Mouse (Mus musculus): ENCODE measurements around the gene Nop56. TPM values are rescaled to one million over a fixed set of nuclear protein-coding genes. Genes with fewer than 3 reads are reported as not detected.
A peak's percentile ranks its signal among the peaks of the same experiment; 100 is the strongest.

The Nop56 gene
- polyA plus RNA-seq, 1 experiment from 2014 or later: 411 TPM

DNA sequence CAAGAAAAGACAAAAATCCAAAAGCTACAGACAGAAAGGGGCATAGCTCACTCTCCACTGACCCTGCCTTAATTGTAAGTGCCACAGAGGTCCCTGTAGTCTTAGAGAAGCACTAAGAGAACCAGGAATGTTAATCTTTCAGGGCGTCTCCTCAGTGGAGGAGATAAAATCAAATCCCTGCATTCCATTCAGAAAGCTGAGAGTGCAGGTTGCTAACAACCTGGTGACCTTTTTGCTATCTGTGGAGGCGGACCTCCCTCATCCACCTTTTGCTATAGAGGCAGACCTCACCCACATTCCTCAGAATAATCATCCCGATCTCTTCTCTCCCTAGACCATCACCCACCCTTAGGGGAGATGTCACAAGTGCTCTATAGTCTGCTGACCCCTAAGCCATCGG is 14.9 kb downstream of the Nop56 start:
- no peak overlapping the region for H3K4me3 ChIP-seq (ENCODE audit: low read depth, low read length)
- H3K27ac ChIP-seq (replicated peaks; ENCODE audit: low read depth, low read length): no peak overlapping the region
- 62% methylated on average over 4 of the region's 4 CpGs for WGBS
- no peak overlapping the region for H3K9ac ChIP-seq (replicated peaks; ENCODE audit: low read length)
- H3K4me2 ChIP-seq (ENCODE audit: low read depth, low read length): no peak overlapping the region
- DNase-seq (ENCODE audit: low spot score): no peak
- H3K4me1 ChIP-seq (ENCODE audit: control insufficient read depth, insufficient read depth, low read length): peaks cover 1% of the 10 kb centered on the region; the same call in 1 of the 2 replicates
- H3K36me3 ChIP-seq (replicated peaks; ENCODE audit: control insufficient read depth, insufficient read depth, low read depth, low read length): no peaks in the 10 kb centered on the region
- no peak for ATAC-seq (replicated peaks; ENCODE audit: insufficient number of reproducible peaks, low FRiP score, low TSS enrichment, low read depth)
- H3K9me3 ChIP-seq (replicated peaks; ENCODE audit: control insufficient read depth, low read length): no peaks in the 10 kb centered on the region
- no peaks in the 10 kb centered on the region; the same call in 1 of the 2 replicates for H3K27me3 ChIP-seq (ENCODE audit: control insufficient read depth, insufficient read depth, low read length)

DNA sequence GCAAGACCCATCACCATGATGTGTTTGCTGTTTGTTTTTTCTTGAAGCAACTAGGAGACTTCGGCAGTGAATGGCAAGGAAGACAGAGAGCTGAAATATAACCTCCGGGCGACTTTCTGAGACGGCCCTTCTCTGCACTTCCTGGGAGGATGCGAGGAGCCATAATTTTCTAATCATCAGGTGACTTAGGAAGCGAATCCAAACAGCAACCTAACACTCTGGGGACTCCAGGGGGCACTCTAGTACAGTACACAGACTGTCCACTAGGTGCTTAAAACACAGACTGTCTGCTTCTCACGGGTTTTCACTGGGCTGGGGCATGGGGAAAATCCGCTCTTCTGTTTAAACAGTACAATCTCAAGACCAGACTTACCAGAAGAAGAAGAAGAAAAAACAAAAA is 17.2 kb downstream of the Nop56 start:
- H3K9ac ChIP-seq (replicated peaks; ENCODE audit: low read length): no peak overlapping the region
- no peak overlapping the region for H3K4me3 ChIP-seq (ENCODE audit: low read depth, low read length)
- H3K9me3 ChIP-seq (replicated peaks; ENCODE audit: control insufficient read depth, low read length): no peaks in the 10 kb centered on the region
- peak overlapping the region; percentile 11; the same call in 1 of the 2 replicates for H3K4me2 ChIP-seq (ENCODE audit: low read depth, low read length)
- DNase-seq (ENCODE audit: low spot score): peak; percentile 85
- no peaks in the 10 kb centered on the region for H3K36me3 ChIP-seq (replicated peaks; ENCODE audit: control insufficient read depth, insufficient read depth, low read depth, low read length)
- no peak for ATAC-seq (replicated peaks; ENCODE audit: insufficient number of reproducible peaks, low FRiP score, low TSS enrichment, low read depth)
- H3K27me3 ChIP-seq (ENCODE audit: control insufficient read depth, insufficient read depth, low read length): peaks cover 3% of the 10 kb centered on the region; the same call in 1 of the 2 replicates
- H3K27ac ChIP-seq (replicated peaks; ENCODE audit: low read depth, low read length): no peak overlapping the region
- whole genome bisulfite sequencing: 12% methylated on average over 8 of the region's 8 CpGs
- peaks cover 4% of the 10 kb centered on the region; the same call in 1 of the 2 replicates for H3K4me1 ChIP-seq (ENCODE audit: control insufficient read depth, insufficient read depth, low read length)

DNA sequence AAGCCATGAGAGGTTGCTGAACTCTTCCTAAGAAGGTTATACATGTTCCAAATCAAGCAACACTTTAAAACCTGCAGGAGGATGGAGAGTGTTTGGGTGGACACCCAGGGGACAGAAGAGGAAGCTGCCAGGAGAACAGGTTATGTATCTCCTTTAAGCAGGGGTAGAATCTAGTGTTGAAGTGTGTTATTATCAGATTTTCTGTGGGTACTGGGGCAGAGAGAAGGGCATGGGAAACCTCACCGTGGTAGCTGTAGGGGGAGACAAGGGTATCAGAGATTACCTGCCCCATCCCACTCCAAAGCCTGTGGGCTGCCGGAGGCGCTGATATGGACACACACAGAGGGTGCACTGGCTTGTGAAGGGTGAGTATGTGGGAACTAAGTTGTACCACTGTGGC is 18.8 kb downstream of the Nop56 start:
- H3K4me1 ChIP-seq (ENCODE audit: control insufficient read depth, insufficient read depth, low read length): peaks cover 4% of the 10 kb centered on the region; the same call in 1 of the 2 replicates
- H3K4me3 ChIP-seq (ENCODE audit: low read depth, low read length): no peak overlapping the region
- peaks cover 4% of the 10 kb centered on the region; the same call in 1 of the 2 replicates for H3K27me3 ChIP-seq (ENCODE audit: control insufficient read depth, insufficient read depth, low read length)
- DNase-seq (ENCODE audit: low spot score) (no peak), ATAC-seq (replicated peaks; ENCODE audit: insufficient number of reproducible peaks, low FRiP score, low TSS enrichment, low read depth) (0 out of 2 replicates have a peak, but pooled peaks have one; percentile 2)
- H3K27ac ChIP-seq (replicated peaks; ENCODE audit: low read depth, low read length): no peak overlapping the region
- 46% methylated on average over 3 of the region's 3 CpGs for WGBS
- no peaks in the 10 kb centered on the region for H3K9me3 ChIP-seq (replicated peaks; ENCODE audit: control insufficient read depth, low read length)
- no peaks in the 10 kb centered on the region for H3K36me3 ChIP-seq (replicated peaks; ENCODE audit: control insufficient read depth, insufficient read depth, low read depth, low read length)
- H3K4me2 ChIP-seq (ENCODE audit: low read depth, low read length): no peak overlapping the region
- H3K9ac ChIP-seq (replicated peaks; ENCODE audit: low read length): no peak overlapping the region

- peaks cover 4% of the 10 kb centered on the region; the same call in 1 of the 2 replicates for H3K4me1 ChIP-seq (ENCODE audit: control insufficient read depth, insufficient read depth, low read length)
- ATAC-seq (replicated peaks; ENCODE audit: insufficient number of reproducible peaks, low FRiP score, low TSS enrichment, low read depth) (peak; percentile 51; the same call in 1 of the 2 replicates), DNase-seq (ENCODE audit: low spot score) (peak; percentile 45)
- H3K27me3 ChIP-seq (ENCODE audit: control insufficient read depth, insufficient read depth, low read length): peaks cover 6% of the 10 kb centered on the region; the same call in 1 of the 2 replicates
- no peak overlapping the region for H3K9ac ChIP-seq (replicated peaks; ENCODE audit: low read length)
- no peaks in the 10 kb centered on the region for H3K36me3 ChIP-seq (replicated peaks; ENCODE audit: control insufficient read depth, insufficient read depth, low read depth, low read length)
- no peak overlapping the region for H3K4me2 ChIP-seq (ENCODE audit: low read depth, low read length)
- H3K27ac ChIP-seq (replicated peaks; ENCODE audit: low read depth, low read length): no peak overlapping the region
- 3% methylated on average over 4 of the region's 4 CpGs for WGBS
- no peaks in the 10 kb centered on the region for H3K9me3 ChIP-seq (replicated peaks; ENCODE audit: control insufficient read depth, low read length)
- no peak overlapping the region for H3K4me3 ChIP-seq (ENCODE audit: low read depth, low read length)
Observed at GRCm38 (mm10) chr2:130293486-130293885, 19.3 kb downstream of the Nop56 start.

- peak overlapping the region; percentile 78 for H3K9ac ChIP-seq (replicated peaks; ENCODE audit: low read length)
- ATAC-seq (replicated peaks; ENCODE audit: insufficient number of reproducible peaks, low FRiP score, low TSS enrichment, low read depth): no peak
- H3K27me3 ChIP-seq (ENCODE audit: control insufficient read depth, insufficient read depth, low read length): peaks cover 6% of the 10 kb centered on the region; the same call in 1 of the 2 replicates
- peak overlapping the region; percentile 87 for H3K4me2 ChIP-seq (ENCODE audit: low read depth, low read length)
- no peaks in the 10 kb centered on the region for H3K9me3 ChIP-seq (replicated peaks; ENCODE audit: control insufficient read depth, low read length)
- no peak for DNase-seq (ENCODE audit: low spot score)
- H3K36me3 ChIP-seq (replicated peaks; ENCODE audit: control insufficient read depth, insufficient read depth, low read depth, low read length): no peaks in the 10 kb centered on the region
- H3K27ac ChIP-seq (replicated peaks; ENCODE audit: low read depth, low read length): 0 out of 2 replicates have a peak overlapping the region, but pooled peaks have one; percentile 28
- WGBS: 9% methylated on average over 20 of the region's 20 CpGs
- H3K4me1 ChIP-seq (ENCODE audit: control insufficient read depth, insufficient read depth, low read length): peaks cover 4% of the 10 kb centered on the region; the same call in 1 of the 2 replicates
- peak overlapping the region; percentile 72 for H3K4me3 ChIP-seq (ENCODE audit: low read depth, low read length)
Observed at GRCm38 (mm10) chr2:130294218-130294935, 20.1 kb downstream of the Nop56 start.

GRCm38 (mm10) chr2:130294936-130295277 is 20.7 kb downstream of the Nop56 start, which contains the start of gene Ebf4:
Gene Ebf4 (plus strand): TSS chr2:130295169.
- H3K4me2 ChIP-seq (ENCODE audit: low read depth, low read length): peak within 1 kb of the TSS; percentile 87
- peak within 1 kb of the TSS; percentile 78 for H3K9ac ChIP-seq (replicated peaks; ENCODE audit: low read length)
- WGBS: under 1% methylated on average over 21 of the region's 39 CpGs
- H3K4me1 ChIP-seq (ENCODE audit: control insufficient read depth, insufficient read depth, low read length): peaks cover 4% of the 10 kb centered on the region; the same call in 1 of the 2 replicates
- H3K9me3 ChIP-seq (replicated peaks; ENCODE audit: control insufficient read depth, low read length): no peaks in the 10 kb centered on the region
- H3K4me3 ChIP-seq (ENCODE audit: low read depth, low read length): peak within 1 kb of the TSS; percentile 72
- H3K27me3 ChIP-seq (ENCODE audit: control insufficient read depth, insufficient read depth, low read length): peaks cover 6% of the 10 kb centered on the region; the same call in 1 of the 2 replicates
- no peaks in the 10 kb centered on the region for H3K36me3 ChIP-seq (replicated peaks; ENCODE audit: control insufficient read depth, insufficient read depth, low read depth, low read length)
- H3K27ac ChIP-seq (replicated peaks; ENCODE audit: low read depth, low read length): peak within 1 kb of the TSS; percentile 28; the same call in 1 of the 2 replicates
- DNase-seq (ENCODE audit: low spot score) (peak; percentile 81), ATAC-seq (replicated peaks; ENCODE audit: insufficient number of reproducible peaks, low FRiP score, low TSS enrichment, low read depth) (peak; percentile 54)

- peak; percentile 40 for ATAC-seq (replicated peaks; ENCODE audit: insufficient number of reproducible peaks, low FRiP score, low TSS enrichment, low read depth)
- Histone ChIP-seq H3K9ac (replicated peaks; ENCODE audit: low read length) (peak overlapping the region; percentile 78), H3K27ac (replicated peaks; ENCODE audit: low read depth, low read length) (no peak overlapping the region; the same call in 1 of the 2 replicates), H3K4me2 (ENCODE audit: low read depth, low read length) (peak overlapping the region; percentile 87), H3K27me3 (ENCODE audit: control insufficient read depth, insufficient read depth, low read length) (peaks cover 6% of the 10 kb centered on the region; the same call in 1 of the 2 replicates), H3K4me3 (ENCODE audit: low read depth, low read length) (peak overlapping the region; percentile 72), H3K9me3 (replicated peaks; ENCODE audit: control insufficient read depth, low read length) (no peaks in the 10 kb centered on the region), H3K36me3 (replicated peaks; ENCODE audit: control insufficient read depth, insufficient read depth, low read depth, low read length) (no peaks in the 10 kb centered on the region), H3K4me1 (ENCODE audit: control insufficient read depth, insufficient read depth, low read length) (peaks cover 4% of the 10 kb centered on the region; the same call in 1 of the 2 replicates)
- peak; percentile 67 for DNase-seq (ENCODE audit: low spot score)
- WGBS: under 1% methylated on average over 70 of the region's 99 CpGs
Observed at GRCm38 (mm10) chr2:130295331-130296133, 21.3 kb downstream of the Nop56 start.

All from embryonic facial prominence, embryonic 11.5 days (tissue).